Mouse (Mus musculus): ENCODE results near the gene Ino80e. TPM values are rescaled to one million over a fixed set of nuclear protein-coding genes. Genes with fewer than 3 reads are reported as not detected.

Ino80e gene
- polyA plus RNA-seq, 1 experiment from 2014 or later, result 84.6 TPM

DNA sequence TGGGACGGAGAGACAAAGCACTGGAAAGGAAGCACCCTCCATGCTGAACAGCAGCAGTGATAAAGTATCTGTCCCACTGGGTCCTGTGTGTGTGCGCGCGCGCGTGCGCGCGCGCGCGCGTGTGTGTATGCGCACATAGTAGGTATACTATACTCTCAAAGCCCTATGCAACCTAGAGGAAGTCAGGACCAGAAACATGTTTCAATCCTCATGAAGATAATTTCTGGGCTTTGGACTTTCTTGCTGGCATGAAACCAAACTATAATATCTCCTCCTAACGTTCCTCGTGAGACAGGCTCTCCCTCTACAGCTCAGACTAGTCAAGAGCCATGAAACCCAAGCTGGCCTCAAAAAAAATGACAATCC, 61.1 kb downstream of the Ino80e start:
- WGBS, result 93% methylated on average over 16 of the region's 16 CpGs

More for the DNA sequence above, 61.1 kb downstream of the Ino80e start:
- H3K9ac ChIP-seq (ENCODE audit: low read length), result no peak overlapping the region
- no peak overlapping the region for H3K4me2 ChIP-seq (ENCODE audit: low read length)
- H3K4me3 ChIP-seq (ENCODE audit: low read depth, low read length), result no peak overlapping the region
- H3K4me1 ChIP-seq (replicated peaks; ENCODE audit: control insufficient read depth, insufficient read depth, low read length), result peaks cover 24% of the 10 kb centered on the region
- DNase-seq (ENCODE audit: low spot score) (no peak), ATAC-seq (replicated peaks; ENCODE audit: low FRiP score, low TSS enrichment, low read depth) (no peak)
- H3K36me3 ChIP-seq (ENCODE audit: control insufficient read depth, insufficient read depth, low read length), result peaks cover 29% of the 10 kb centered on the region
- no peak overlapping the region for H3K27ac ChIP-seq (ENCODE audit: low read depth)
- no peaks in the 10 kb centered on the region for H3K9me3 ChIP-seq (ENCODE audit: control insufficient read depth, low read length)
- H3K27me3 ChIP-seq (replicated peaks; ENCODE audit: control insufficient read depth, insufficient read depth, low read length), result no peaks in the 10 kb centered on the region

Other genes starting within 250 kb of the Ino80e start
- 6.6 and 27.3 TPM in 2 replicates for gene Nupr1, start 231.5 kb downstream of the Ino80e start, polyA plus RNA-seq (2014; fragmentation: Nextera tagmentation; extraction: Ambion mirVana)
- gene Sgf29, start 213.1 kb downstream of the Ino80e start, polyA plus RNA-seq (2014; fragmentation: Nextera tagmentation; extraction: Ambion mirVana), result 53.4 and 64.5 TPM in 2 replicates
- 3.5 and 3.8 TPM in 2 replicates for gene Sult1a1, start 185.9 kb downstream of the Ino80e start, polyA plus RNA-seq (2014; fragmentation: Nextera tagmentation; extraction: Ambion mirVana)
- 140 and 159 TPM in 2 replicates for gene Bola2, start 167.0 kb downstream of the Ino80e start, polyA plus RNA-seq (2014; fragmentation: Nextera tagmentation; extraction: Ambion mirVana)
- 7.1 and 8.4 TPM in 2 replicates for gene Slx1b, start 166.6 kb downstream of the Ino80e start, polyA plus RNA-seq (2014; fragmentation: Nextera tagmentation; extraction: Ambion mirVana)
- gene Coro1a, start 154.6 kb downstream of the Ino80e start, polyA plus RNA-seq (2014; fragmentation: Nextera tagmentation; extraction: Ambion mirVana), result 35.1 and 35.9 TPM in 2 replicates
- gene Mapk3, start 102.8 kb downstream of the Ino80e start, polyA plus RNA-seq (2014; fragmentation: Nextera tagmentation; extraction: Ambion mirVana), result 101 and 104 TPM in 2 replicates
- gene Gdpd3, start 96.0 kb downstream of the Ino80e start, polyA plus RNA-seq (2014; fragmentation: Nextera tagmentation; extraction: Ambion mirVana), result 3.6 and 3.9 TPM in 2 replicates
- 105 and 106 TPM in 2 replicates for gene Ypel3, start 85.4 kb downstream of the Ino80e start, polyA plus RNA-seq (2014; fragmentation: Nextera tagmentation; extraction: Ambion mirVana)
- 0.36 and 0.47 TPM in 2 replicates for gene Tbx6, start 80.9 kb downstream of the Ino80e start, polyA plus RNA-seq (2014; fragmentation: Nextera tagmentation; extraction: Ambion mirVana)
- 277 and 280 TPM in 2 replicates for gene Ppp4c, start 69.9 kb downstream of the Ino80e start, polyA plus RNA-seq (2014; fragmentation: Nextera tagmentation; extraction: Ambion mirVana)
- gene Fam57b, start 64.7 kb downstream of the Ino80e start, polyA plus RNA-seq (2014; fragmentation: Nextera tagmentation; extraction: Ambion mirVana), result 1.5 and 1.8 TPM in 2 replicates
- not detected in 2 replicates for gene 4930451I11Rik, start 30.7 kb downstream of the Ino80e start, polyA plus RNA-seq (2014; fragmentation: Nextera tagmentation; extraction: Ambion mirVana)
- gene Doc2a, start 15.0 kb downstream of the Ino80e start, polyA plus RNA-seq (2014; fragmentation: Nextera tagmentation; extraction: Ambion mirVana), result 0.86 and 1.2 TPM in 2 replicates
- 19.0 and 19.5 TPM in 2 replicates for gene Hirip3, start 405 bp downstream of the Ino80e start, polyA plus RNA-seq (2014; fragmentation: Nextera tagmentation; extraction: Ambion mirVana)
- gene Taok2, start 22.3 kb upstream of the Ino80e start, polyA plus RNA-seq (2014; fragmentation: Nextera tagmentation; extraction: Ambion mirVana), result 26.6 and 29.7 TPM in 2 replicates
- gene Tmem219, start 60.5 kb upstream of the Ino80e start, polyA plus RNA-seq (2014; fragmentation: Nextera tagmentation; extraction: Ambion mirVana), result 29.5 and 31.7 TPM in 2 replicates
- 13.1 TPM in 2 replicates for gene Kctd13, start 66.5 kb upstream of the Ino80e start, polyA plus RNA-seq (2014; fragmentation: Nextera tagmentation; extraction: Ambion mirVana)
- gene Asphd1, start 87.2 kb upstream of the Ino80e start, polyA plus RNA-seq (2014; fragmentation: Nextera tagmentation; extraction: Ambion mirVana), result 0.39 and 0.65 TPM in 2 replicates
- 3.2 and 3.8 TPM in 2 replicates for gene Sez6l2, start 88.2 kb upstream of the Ino80e start, polyA plus RNA-seq (2014; fragmentation: Nextera tagmentation; extraction: Ambion mirVana)
- gene Cdipt, start 113.5 kb upstream of the Ino80e start, polyA plus RNA-seq (2014; fragmentation: Nextera tagmentation; extraction: Ambion mirVana), result 105 and 109 TPM in 2 replicates
- gene Cdiptos, start 113.7 kb upstream of the Ino80e start, polyA plus RNA-seq (2014; fragmentation: Nextera tagmentation; extraction: Ambion mirVana), result 2.2 and 2.5 TPM in 2 replicates
- gene Mvp, start 152.2 kb upstream of the Ino80e start, polyA plus RNA-seq (2014; fragmentation: Nextera tagmentation; extraction: Ambion mirVana), result 27.4 and 29.6 TPM in 2 replicates
- 0.45 and 0.86 TPM in 2 replicates for gene Pagr1b, start 154.1 kb upstream of the Ino80e start, polyA plus RNA-seq (2014; fragmentation: Nextera tagmentation; extraction: Ambion mirVana)
- gene Pagr1a, start 155.0 kb upstream of the Ino80e start, polyA plus RNA-seq (2014; fragmentation: Nextera tagmentation; extraction: Ambion mirVana), result 43.9 and 47.7 TPM in 2 replicates
- gene Gm42742, start 158.7 kb upstream of the Ino80e start, polyA plus RNA-seq (2014; fragmentation: Nextera tagmentation; extraction: Ambion mirVana), result 41.8 and 46.3 TPM in 2 replicates
- 9.2 and 9.5 TPM in 2 replicates for gene Prrt2, start 158.8 kb upstream of the Ino80e start, polyA plus RNA-seq (2014; fragmentation: Nextera tagmentation; extraction: Ambion mirVana)
- gene Maz, start 164.7 kb upstream of the Ino80e start, polyA plus RNA-seq (2014; fragmentation: Nextera tagmentation; extraction: Ambion mirVana), result 55.1 and 61.9 TPM in 2 replicates
- gene Kif22, start 180.1 kb upstream of the Ino80e start, polyA plus RNA-seq (2014; fragmentation: Nextera tagmentation; extraction: Ambion mirVana), result 115 and 129 TPM in 2 replicates
- 0.30 TPM in 1 of 2 replicates, not detected in the other for gene Zg16, start 225.0 kb upstream of the Ino80e start, polyA plus RNA-seq (2014; fragmentation: Nextera tagmentation; extraction: Ambion mirVana)
- gene AI467606, start 229.0 kb upstream of the Ino80e start, polyA plus RNA-seq (2014; fragmentation: Nextera tagmentation; extraction: Ambion mirVana), result 2.6 and 3.9 TPM in 2 replicates

All from intestine, embryonic 14.5 days (tissue).